24 mouse cellular contexts compared by ENCODE assay signal in genomic region chr1:65230566-65230965, GRCm38 (mm10). TPM values are rescaled to one million over a fixed set of nuclear protein-coding genes. Genes with fewer than 3 reads are reported as not detected.
"Had no signal": no experiment of that assay in that cellular context is flagged by ENCODE, and none has a peak within 500 bp of the region (broad histone marks: within the 10 kb centered on the region; RNA-seq: fewer than 3 reads in every experiment).

No protein-coding gene starts in this region.

- DNase-seq: kidney, adult 18-20 months; kidney, adult 9 months; kidney, postnatal 14 days; kidney, postnatal 4 days; liver, postnatal 0 days; lung, postnatal 14 days; thymus, adult 18-20 months; thymus, postnatal 14 days; thymus, postnatal 4 days had no signal

- ATAC-seq: hindbrain, postnatal 0 days; inflammation-experienced regulatory T-cells, adult 6 months; intestine, embryonic 16.5 days; liver, postnatal 0 days; midbrain, embryonic 13.5 days; midbrain, embryonic 16.5 days had no signal

- H3K27ac ChIP-seq: hindbrain, postnatal 0 days; limb, embryonic 10.5 days; limb, embryonic 13.5 days; liver, embryonic 14.5 days; lung, embryonic 15.5 days; midbrain, embryonic 10.5 days; midbrain, embryonic 13.5 days; stomach, embryonic 15.5 days had no signal

- H3K4me2 ChIP-seq: limb, embryonic 13.5 days; liver, embryonic 11.5 days; lung, embryonic 15.5 days; midbrain, embryonic 13.5 days; stomach, embryonic 15.5 days had no signal

- H3K4me3 ChIP-seq: limb, embryonic 10.5 days; limb, embryonic 13.5 days; lung, embryonic 15.5 days; megakaryocyte, embryonic 14.5 days; midbrain, embryonic 10.5 days; midbrain, embryonic 13.5 days; stomach, embryonic 15.5 days had no signal

- H3K27me3 ChIP-seq: limb, embryonic 13.5 days; lung, embryonic 15.5 days; megakaryocyte, embryonic 14.5 days; midbrain, embryonic 13.5 days; stomach, embryonic 15.5 days had no signal

- H3K9ac ChIP-seq: limb, embryonic 13.5 days; liver, embryonic 14.5 days; liver, postnatal 0 days; lung, embryonic 15.5 days; midbrain, embryonic 13.5 days; stomach, embryonic 15.5 days had no signal

- H3K4me1 ChIP-seq: limb, embryonic 10.5 days; limb, embryonic 13.5 days; lung, embryonic 15.5 days; midbrain, embryonic 13.5 days; stomach, embryonic 15.5 days had no signal

- H3K9me3 ChIP-seq: limb, embryonic 10.5 days; limb, embryonic 13.5 days; lung, embryonic 15.5 days; megakaryocyte, embryonic 14.5 days; midbrain, embryonic 10.5 days; midbrain, embryonic 13.5 days; stomach, embryonic 15.5 days had no signal

RNA-seq across cellular contexts. Expression of gene Pth2r, which starts 51.3 kb away (rescaled TPM):
- polyA plus RNA-seq: inflammation-experienced regulatory T-cells, adult 6 months; intestine, embryonic 16.5 days; kidney, embryonic 16.5 days; limb, embryonic 10.5 days; liver, embryonic 11.5 days; liver, embryonic 14.5 days; lung, embryonic 15.5 days; small intestine, adult 2 months; stomach, embryonic 15.5 days had no signal
